Mouse (Mus musculus) MN1 (cell line): ENCODE measurements around the gene Tead1.

ENCODE experiments used
- DNase-seq: peaks from one replicate; pipeline ENCODE4 v3.0.0-alpha.2; 2016; ENCODE audit warnings: low spot score

The Tead1 gene

DNA sequence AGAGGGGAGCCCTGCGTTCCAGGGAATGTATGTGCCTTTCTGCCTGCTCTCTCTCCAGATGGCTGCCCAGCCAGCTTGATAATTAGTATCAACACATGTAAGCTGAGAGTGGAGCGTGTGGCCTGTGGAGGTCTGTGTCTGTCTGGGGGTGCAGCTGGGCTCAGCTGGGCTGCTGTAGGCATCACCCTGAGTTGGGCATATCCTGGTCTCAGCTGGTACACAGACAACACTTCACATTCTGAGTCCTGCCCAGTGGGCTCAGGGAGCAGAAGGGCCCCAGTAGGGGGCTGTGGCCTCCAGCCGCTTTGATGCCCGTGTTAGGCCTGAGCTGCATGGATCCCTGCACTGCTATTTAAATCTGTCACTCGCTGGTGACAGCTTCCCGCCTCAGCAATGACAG, 100.5 kb downstream of the Tead1 start:
- no peak for DNase-seq

DNA sequence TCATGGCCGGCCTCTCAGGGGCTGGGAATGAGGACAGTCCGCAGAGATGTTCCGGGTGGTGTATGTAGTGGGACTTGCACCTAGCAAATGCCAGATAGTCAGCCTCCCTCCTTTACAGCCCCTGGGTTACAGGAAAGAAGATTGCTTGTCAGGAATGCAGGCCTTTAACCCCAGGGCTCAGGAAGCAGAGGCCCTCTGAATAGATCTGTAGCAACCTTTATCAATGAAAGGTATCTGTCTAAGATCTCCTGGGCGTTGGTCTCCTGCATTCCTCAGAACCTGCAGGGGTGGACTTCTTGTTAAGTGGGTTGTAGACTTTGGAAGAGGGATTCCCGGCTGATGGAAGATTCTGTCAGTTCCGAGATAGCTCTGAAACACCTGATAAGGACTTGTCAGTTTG, 101.8 kb downstream of the Tead1 start:
- no peak for DNase-seq

- no peak for DNase-seq
Measured at GRCm38 (mm10) chr7:112781987-112782386, 102.9 kb downstream of the Tead1 start.

- no peak for DNase-seq
Measured at GRCm38 (mm10) chr7:112784278-112784677, 105.2 kb downstream of the Tead1 start.

- no peak for DNase-seq
Measured at GRCm38 (mm10) chr7:112785271-112785670, 106.2 kb downstream of the Tead1 start.

- DNase-seq: no peak
Measured at GRCm38 (mm10) chr7:112786556-112787225, 107.6 kb downstream of the Tead1 start.

DNA sequence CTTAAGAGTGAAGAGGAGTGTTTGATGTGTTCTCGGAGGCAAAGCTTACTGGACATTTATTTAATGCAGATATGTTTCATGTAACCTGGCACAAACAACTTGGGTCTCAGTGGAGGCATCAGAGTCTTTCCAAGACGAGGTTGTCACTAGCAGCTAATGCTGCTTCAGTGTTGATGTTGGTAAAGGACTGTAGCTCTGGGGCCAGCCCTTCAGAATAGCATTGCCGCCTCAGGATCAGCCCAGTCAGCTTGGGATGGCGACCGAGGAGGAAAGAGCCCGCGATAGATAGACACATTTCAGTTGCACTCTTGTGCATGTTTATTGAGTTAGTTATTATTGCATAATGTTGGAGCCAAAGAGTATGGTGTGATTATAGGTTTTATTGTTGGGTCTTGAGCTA, 108.2 kb downstream of the Tead1 start:
- DNase-seq: no peak

DNA sequence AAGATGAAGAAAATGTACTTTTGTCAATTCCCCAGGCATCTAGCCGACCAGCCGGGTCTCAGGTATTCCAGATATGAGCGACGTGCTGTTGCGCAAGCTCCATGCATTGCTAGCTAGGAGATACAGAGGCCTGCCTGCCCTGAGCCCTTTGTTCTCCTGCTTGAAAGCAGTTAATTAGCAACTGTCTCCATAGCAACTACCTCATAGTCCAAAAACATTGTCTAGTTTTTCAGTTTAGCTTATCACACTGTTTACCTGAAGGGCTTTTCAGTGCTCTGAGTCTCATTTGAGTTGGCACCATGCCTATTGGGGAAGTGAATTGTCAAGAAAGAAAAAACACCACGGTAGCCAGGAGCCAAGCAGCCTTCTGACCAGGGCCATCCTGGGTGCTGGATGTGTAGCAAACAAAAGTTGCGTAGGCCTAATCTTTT, 109.2 kb downstream of the Tead1 start:
- DNase-seq: peak; percentile 43

DNA sequence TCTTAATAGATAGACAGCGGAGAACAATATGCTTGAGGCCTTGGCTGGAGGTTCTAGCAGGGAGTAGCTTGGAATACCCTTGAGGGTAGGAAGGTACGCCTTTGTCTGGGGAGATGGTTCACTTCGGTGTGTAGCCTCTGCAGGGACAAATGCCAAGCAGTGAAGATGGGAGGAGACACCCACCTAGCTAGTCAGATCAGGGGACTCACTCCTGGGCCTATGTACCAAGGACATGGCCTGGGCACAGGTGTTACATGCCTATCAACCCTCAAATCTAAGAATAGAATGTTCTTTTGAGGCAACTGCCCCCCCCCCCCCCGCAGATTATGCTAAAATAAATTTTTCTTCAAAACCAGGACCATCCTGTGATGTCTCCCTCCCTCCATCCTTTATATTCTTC, 110.6 kb downstream of the Tead1 start:
- no peak for DNase-seq

- no peak for DNase-seq
Measured at GRCm38 (mm10) chr7:112790334-112790733, 111.2 kb downstream of the Tead1 start.

DNA sequence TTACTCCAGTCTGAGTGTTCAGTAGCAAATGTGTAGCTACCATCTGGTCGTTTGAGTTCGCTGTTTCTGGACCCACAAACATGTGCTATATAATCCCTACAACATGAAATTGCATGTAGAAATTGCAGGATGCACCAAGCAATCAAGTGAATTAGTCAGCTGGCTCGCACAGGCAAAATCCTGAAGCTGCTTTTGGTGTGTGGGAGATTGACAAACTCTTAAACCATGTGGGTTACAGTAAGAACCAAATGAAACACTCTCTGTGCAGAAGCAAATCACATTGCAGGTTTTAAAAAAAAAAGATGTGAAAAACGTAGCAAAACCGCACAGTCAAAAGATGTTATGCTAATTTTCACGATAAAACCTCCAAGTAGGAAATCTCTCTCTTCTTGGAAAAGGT, 113.6 kb downstream of the Tead1 start:
- DNase-seq: no peak

- peak; percentile 39 for DNase-seq
Measured at GRCm38 (mm10) chr7:112793903-112794302, 114.8 kb downstream of the Tead1 start.

DNA sequence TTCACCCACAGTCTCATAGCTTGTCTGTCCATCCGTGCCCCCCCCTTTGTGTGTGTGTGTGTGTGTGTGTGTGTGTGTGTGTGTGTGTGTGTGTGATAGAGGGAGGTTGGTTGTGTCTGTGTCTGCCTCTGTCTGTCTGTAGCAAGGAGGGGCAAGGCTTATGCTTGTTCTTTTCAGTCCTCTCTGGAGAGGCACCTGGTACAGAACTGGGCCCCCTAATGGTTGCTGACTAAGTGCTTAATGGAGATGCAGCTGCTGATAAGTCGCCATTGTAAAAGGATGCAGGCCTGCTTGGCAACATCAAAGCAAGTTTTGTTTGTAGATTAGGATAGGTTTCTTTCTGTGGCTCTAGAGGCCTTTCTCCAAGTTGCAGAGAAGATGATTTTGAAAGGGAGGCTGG, 115.4 kb downstream of the Tead1 start:
- peak; percentile 89 for DNase-seq

- no peak for DNase-seq
Measured at GRCm38 (mm10) chr7:112797526-112798321, 118.6 kb downstream of the Tead1 start.

- DNase-seq: no peak
Measured at GRCm38 (mm10) chr7:112801706-112802105, 122.6 kb downstream of the Tead1 start.

GRCm38 (mm10) chr7:112806718-112807400, 127.7 kb downstream of the Tead1 start:
- DNase-seq: no peak

GRCm38 (mm10) chr7:112807401-112807751, 128.3 kb downstream of the Tead1 start:
- peak; percentile 57 for DNase-seq

- peak; percentile 46 for DNase-seq
Measured at GRCm38 (mm10) chr7:112810752-112811151, 131.6 kb downstream of the Tead1 start.

GRCm38 (mm10) chr7:112812037-112812775, 133.1 kb downstream of the Tead1 start:
- peak; percentile 78 for DNase-seq

- no peak for DNase-seq
Measured at GRCm38 (mm10) chr7:112813163-112813562, 134.0 kb downstream of the Tead1 start.

- no peak for DNase-seq
Measured at GRCm38 (mm10) chr7:112813731-112814306, 134.7 kb downstream of the Tead1 start.

GRCm38 (mm10) chr7:112816016-112816415, 136.9 kb downstream of the Tead1 start:
- no peak for DNase-seq
